Mouse (Mus musculus) neural tube, embryonic 12.5 days (tissue): ENCODE measurements at regions not wholly inside any gene's neighbourhood (a gene's known extent, or its start where the extent isn't known, plus 50 kb on each side); places are given as distances from the start of the nearest gene placed in this dataset.
A peak's percentile ranks its signal among the peaks of the same experiment; 100 is the strongest.

Source experiments
- ATAC-seq: fragments of 200-750 bp; cut with Nextera tagmentation; 2 replicates; pipeline ENCODE4 v1.8.0; 2017; ENCODE audit warnings: low read depth, mild to moderate bottlenecking, moderate TSS enrichment, moderate library complexity; ENCODE audit not compliant: low FRiP score
- H3K27ac ChIP-seq: fragments of 300-500 bp; sonication (generic); 2 replicates; pipeline ENCODE4 v1.5.1; 2016
- H3K27me3 ChIP-seq: fragments of 300-500 bp; sonication (generic); replicated peaks from 2 replicates; pipeline ENCODE4 v1.6.1; 2016; ENCODE audit warnings: mild to moderate bottlenecking
- H3K36me3 ChIP-seq: fragments of 300-500 bp; sonication (generic); 2 replicates; pipeline ENCODE4 v1.6.1; 2016; ENCODE audit warnings: mild to moderate bottlenecking
- H3K4me1 ChIP-seq: fragments of 300-500 bp; sonication (generic); 2 replicates; pipeline ENCODE4 v1.6.1; 2016
- H3K4me2 ChIP-seq: fragments of 300-500 bp; sonication (generic); replicated peaks from 2 replicates; pipeline ENCODE4 v1.6.1; 2016; ENCODE audit warnings: mild to moderate bottlenecking
- H3K4me3 ChIP-seq: fragments of 300-500 bp; sonication (generic); 2 replicates; pipeline ENCODE4 v1.5.1; 2016
- H3K9ac ChIP-seq: fragments of 300-500 bp; sonication (generic); 2 replicates; pipeline ENCODE4 v1.6.1; 2016; ENCODE audit warnings: mild to moderate bottlenecking
- H3K9me3 ChIP-seq: fragments of 300-500 bp; sonication (generic); 2 replicates; pipeline ENCODE4 v1.6.1; 2016; ENCODE audit warnings: mild to moderate bottlenecking
- WGBS: fragments of 180-500 bp; shearing (Covaris S2); methylation state at CpG from one replicate; pipeline ENCODE4 v1.1.7; 2016; 5-methylcytosine and 5-hydroxymethylcytosine counted together

GRCm38 (mm10) chr1:41275642-41276041 lies 470.2 kb downstream of the Tmem182 start:
- Histone ChIP-seq H3K4me3 (no peak overlapping the region), H3K27me3 (no peaks in the 10 kb centered on the region), H3K27ac (no peak overlapping the region), H3K9ac (no peak overlapping the region), H3K9me3 (0 out of 2 replicates have a peak, but pooled peaks cover 7% of the 10 kb centered on the region), H3K4me2 (peak overlapping the region; percentile 53), H3K4me1 (peaks cover 25% of the 10 kb centered on the region), H3K36me3 (no peaks in the 10 kb centered on the region)
- ATAC-seq, result no peak
- WGBS, result 19% methylated on average over 6 of the region's 6 CpGs

- H3K4me2 ChIP-seq, result no peak overlapping the region
- H3K4me1 ChIP-seq, result peaks cover 18% of the 10 kb centered on the region
- no peak for ATAC-seq
- no peaks in the 10 kb centered on the region for H3K36me3 ChIP-seq
- 0 out of 2 replicates have a peak, but pooled peaks cover 7% of the 10 kb centered on the region for H3K9me3 ChIP-seq
- H3K27ac ChIP-seq, result no peak overlapping the region
- H3K9ac ChIP-seq, result no peak overlapping the region
- no peaks in the 10 kb centered on the region for H3K27me3 ChIP-seq
- WGBS, result 66% methylated on average over 6 of the region's 6 CpGs
- H3K4me3 ChIP-seq, result no peak overlapping the region
Measured at GRCm38 (mm10) chr1:41276303-41276702, 470.9 kb downstream of the Tmem182 start.

GRCm38 (mm10) chr1:41285221-41285620 lies 479.8 kb downstream of the Tmem182 start:
- no peak for ATAC-seq
- Histone ChIP-seq H3K4me1 (no peaks in the 10 kb centered on the region), H3K36me3 (no peaks in the 10 kb centered on the region), H3K4me3 (no peak overlapping the region), H3K9ac (no peak overlapping the region), H3K27ac (no peak overlapping the region), H3K4me2 (no peak overlapping the region), H3K27me3 (no peaks in the 10 kb centered on the region), H3K9me3 (0 out of 2 replicates have a peak, but pooled peaks cover 2% of the 10 kb centered on the region)
- 85% methylated on average over 9 of the region's 9 CpGs for WGBS

- no peak overlapping the region for H3K27ac ChIP-seq
- H3K4me1 ChIP-seq, result no peaks in the 10 kb centered on the region
- no peaks in the 10 kb centered on the region for H3K27me3 ChIP-seq
- no peak overlapping the region for H3K9ac ChIP-seq
- H3K36me3 ChIP-seq, result no peaks in the 10 kb centered on the region
- ATAC-seq, result no peak
- H3K4me2 ChIP-seq, result no peak overlapping the region
- WGBS, result 89% methylated on average over 9 of the region's 9 CpGs
- H3K9me3 ChIP-seq, result no peaks in the 10 kb centered on the region
- no peak overlapping the region for H3K4me3 ChIP-seq
Measured at GRCm38 (mm10) chr1:41286221-41286620, 480.8 kb downstream of the Tmem182 start.

- Histone ChIP-seq H3K36me3 (no peaks in the 10 kb centered on the region), H3K4me3 (no peak overlapping the region), H3K9ac (no peak overlapping the region), H3K4me2 (no peak overlapping the region), H3K9me3 (no peaks in the 10 kb centered on the region), H3K27ac (no peak overlapping the region), H3K27me3 (no peaks in the 10 kb centered on the region), H3K4me1 (no peaks in the 10 kb centered on the region)
- 63% methylated on average over 3 of the region's 3 CpGs for whole genome bisulfite sequencing
- no peak for ATAC-seq
Measured at GRCm38 (mm10) chr1:41326861-41327480, 521.6 kb downstream of the Tmem182 start.

- Histone ChIP-seq H3K4me3 (no peak overlapping the region), H3K9me3 (no peaks in the 10 kb centered on the region), H3K27ac (no peak overlapping the region), H3K9ac (no peak overlapping the region), H3K27me3 (no peaks in the 10 kb centered on the region), H3K4me2 (no peak overlapping the region), H3K36me3 (no peaks in the 10 kb centered on the region), H3K4me1 (peaks cover 3% of the 10 kb centered on the region; the same call in 1 of the 2 replicates)
- 66% methylated on average over 16 of the region's 16 CpGs for WGBS
- no peak for ATAC-seq
Measured at GRCm38 (mm10) chr1:41349798-41350758, 544.7 kb downstream of the Tmem182 start.

GRCm38 (mm10) chr1:41359061-41359460 lies 553.7 kb downstream of the Tmem182 start:
- Histone ChIP-seq H3K4me2 (no peak overlapping the region), H3K4me3 (no peak overlapping the region), H3K9me3 (no peaks in the 10 kb centered on the region), H3K9ac (no peak overlapping the region), H3K36me3 (no peaks in the 10 kb centered on the region), H3K27me3 (no peaks in the 10 kb centered on the region), H3K27ac (no peak overlapping the region), H3K4me1 (no peaks in the 10 kb centered on the region)
- ATAC-seq, result no peak
- 28% methylated on average over 4 of the region's 4 CpGs for WGBS

GRCm38 (mm10) chr1:41361512-41361911 lies 556.1 kb downstream of the Tmem182 start:
- Histone ChIP-seq H3K9me3 (no peaks in the 10 kb centered on the region), H3K4me1 (no peaks in the 10 kb centered on the region), H3K36me3 (no peaks in the 10 kb centered on the region), H3K27me3 (no peaks in the 10 kb centered on the region), H3K9ac (no peak overlapping the region), H3K4me2 (no peak overlapping the region), H3K27ac (no peak overlapping the region), H3K4me3 (no peak overlapping the region)
- 76% methylated on average over 3 of the region's 3 CpGs for WGBS
- ATAC-seq, result no peak

GRCm38 (mm10) chr1:41380013-41380412 lies 574.6 kb downstream of the Tmem182 start:
- Histone ChIP-seq H3K4me2 (no peak overlapping the region), H3K27ac (no peak overlapping the region), H3K36me3 (no peaks in the 10 kb centered on the region), H3K4me3 (no peak overlapping the region), H3K27me3 (no peaks in the 10 kb centered on the region), H3K9me3 (no peaks in the 10 kb centered on the region), H3K9ac (no peak overlapping the region), H3K4me1 (0 out of 2 replicates have a peak, but pooled peaks cover 7% of the 10 kb centered on the region)
- 78% methylated on average over 4 of the region's 4 CpGs for WGBS
- ATAC-seq, result no peak

GRCm38 (mm10) chr1:41381487-41381886 lies 576.1 kb downstream of the Tmem182 start:
- Histone ChIP-seq H3K36me3 (no peaks in the 10 kb centered on the region), H3K27me3 (no peaks in the 10 kb centered on the region), H3K4me1 (0 out of 2 replicates have a peak, but pooled peaks cover 7% of the 10 kb centered on the region), H3K4me2 (no peak overlapping the region), H3K9me3 (no peaks in the 10 kb centered on the region), H3K27ac (no peak overlapping the region), H3K4me3 (no peak overlapping the region), H3K9ac (no peak overlapping the region)
- ATAC-seq, result no peak
- WGBS, result 73% methylated on average over 7 of the region's 7 CpGs

GRCm38 (mm10) chr1:41384731-41385130 lies 579.3 kb downstream of the Tmem182 start:
- Histone ChIP-seq H3K4me1 (peaks cover 11% of the 10 kb centered on the region; the same call in 1 of the 2 replicates), H3K9me3 (no peaks in the 10 kb centered on the region), H3K27me3 (no peaks in the 10 kb centered on the region), H3K4me2 (no peak overlapping the region), H3K9ac (no peak overlapping the region), H3K4me3 (no peak overlapping the region), H3K36me3 (no peaks in the 10 kb centered on the region), H3K27ac (no peak overlapping the region)
- WGBS, result 8% methylated on average over 1 of the region's 1 CpGs
- no peak for ATAC-seq

- H3K9me3 ChIP-seq, result no peaks in the 10 kb centered on the region
- H3K4me2 ChIP-seq, result no peak overlapping the region
- 81% methylated on average over 4 of the region's 4 CpGs for WGBS
- peaks cover 17% of the 10 kb centered on the region for H3K4me1 ChIP-seq
- ATAC-seq, result no peak
- no peak overlapping the region for H3K4me3 ChIP-seq
- no peak overlapping the region for H3K27ac ChIP-seq
- H3K36me3 ChIP-seq, result no peaks in the 10 kb centered on the region
- H3K27me3 ChIP-seq, result no peaks in the 10 kb centered on the region
- no peak overlapping the region for H3K9ac ChIP-seq
Measured at GRCm38 (mm10) chr1:41386435-41386834, 581.0 kb downstream of the Tmem182 start.
